Mouse (Mus musculus): Measurements from ENCODE around the gene B4galnt4. TPM values are rescaled to one million over a fixed set of nuclear protein-coding genes. Genes with fewer than 3 reads are reported as not detected.
A peak's percentile ranks its signal among the peaks of the same experiment; 100 is the strongest.
"Not testable (repeated sequence)": the region's sequence is repeated elsewhere in the genome, so short reads cannot be mapped to it uniquely, and the experiment has no call there.

B4galnt4 gene
- polyA plus RNA-seq, 1 experiment from 2014 or later: 19.5 TPM

- Histone ChIP-seq H3K9me3 (ENCODE audit: control insufficient read depth, low read length) (no peaks in the 10 kb centered on the region), H3K4me3 (ENCODE audit: low read depth, low read length) (no peak overlapping the region), H3K36me3 (ENCODE audit: control insufficient read depth, insufficient read depth, low read length) (no peaks in the 10 kb centered on the region), H3K4me2 (no peak overlapping the region), H3K9ac (ENCODE audit: low read length) (no peak overlapping the region), H3K27me3 (ENCODE audit: control insufficient read depth, insufficient read depth, low read length) (no peaks in the 10 kb centered on the region), H3K4me1 (ENCODE audit: control insufficient read depth, insufficient read depth, low read length) (peaks cover 12% of the 10 kb centered on the region), H3K27ac (ENCODE audit: low read depth, low read length) (peak overlapping the region; percentile 65)
- ATAC-seq (ENCODE audit: low FRiP score) (no peak), DNase-seq (ENCODE audit: low spot score, missing footprints) (peak; percentile 85)
- 21% methylated on average over 6 of the region's 6 CpGs for WGBS
Observed at GRCm38 (mm10) chr7:141026097-141026739, 34.7 kb upstream of the B4galnt4 start.

- ATAC-seq (ENCODE audit: low FRiP score): no peak
- Histone ChIP-seq H3K36me3 (ENCODE audit: control insufficient read depth, insufficient read depth, low read length) (no peaks in the 10 kb centered on the region), H3K4me3 (ENCODE audit: low read depth, low read length) (no peak overlapping the region), H3K4me1 (ENCODE audit: control insufficient read depth, insufficient read depth, low read length) (peaks cover 12% of the 10 kb centered on the region), H3K27ac (ENCODE audit: low read depth, low read length) (peak overlapping the region; percentile 65), H3K4me2 (no peak overlapping the region), H3K9me3 (ENCODE audit: control insufficient read depth, low read length) (no peaks in the 10 kb centered on the region), H3K27me3 (ENCODE audit: control insufficient read depth, insufficient read depth, low read length) (no peaks in the 10 kb centered on the region), H3K9ac (ENCODE audit: low read length) (no peak overlapping the region)
- DNase-seq (ENCODE audit: low spot score, missing footprints): no peak
- WGBS: 55% methylated on average over 5 of the region's 5 CpGs
Observed at GRCm38 (mm10) chr7:141026740-141027098, 34.2 kb upstream of the B4galnt4 start.

GRCm38 (mm10) chr7:141028831-141029230 is 32.1 kb upstream of the B4galnt4 start, which contains the start of gene Gm17387:
Gm17387 (plus strand) TSS chr7:141029131.
- H3K36me3 ChIP-seq (ENCODE audit: control insufficient read depth, insufficient read depth, low read length): no peaks in the 10 kb centered on the region
- 83% methylated on average over 2 of the region's 2 CpGs for WGBS
- no peak within 1 kb of the TSS for H3K4me3 ChIP-seq (ENCODE audit: low read depth, low read length)
- ATAC-seq (ENCODE audit: low FRiP score) (no peak), DNase-seq (ENCODE audit: low spot score, missing footprints) (peak; percentile 41)
- H3K27me3 ChIP-seq (ENCODE audit: control insufficient read depth, insufficient read depth, low read length): no peaks in the 10 kb centered on the region
- H3K4me2 ChIP-seq: no peak within 1 kb of the TSS
- no peak within 1 kb of the TSS for H3K27ac ChIP-seq (ENCODE audit: low read depth, low read length)
- peaks cover 12% of the 10 kb centered on the region for H3K4me1 ChIP-seq (ENCODE audit: control insufficient read depth, insufficient read depth, low read length)
- no peak within 1 kb of the TSS for H3K9ac ChIP-seq (ENCODE audit: low read length)
- no peaks in the 10 kb centered on the region for H3K9me3 ChIP-seq (ENCODE audit: control insufficient read depth, low read length)

- DNase-seq (ENCODE audit: low spot score, missing footprints) (no peak), ATAC-seq (ENCODE audit: low FRiP score) (no peak)
- Histone ChIP-seq H3K9ac (ENCODE audit: low read length) (no peak overlapping the region), H3K27ac (ENCODE audit: low read depth, low read length) (no peak overlapping the region), H3K27me3 (ENCODE audit: control insufficient read depth, insufficient read depth, low read length) (no peaks in the 10 kb centered on the region), H3K36me3 (ENCODE audit: control insufficient read depth, insufficient read depth, low read length) (no peaks in the 10 kb centered on the region), H3K4me2 (no peak overlapping the region), H3K4me1 (ENCODE audit: control insufficient read depth, insufficient read depth, low read length) (peaks cover 9% of the 10 kb centered on the region), H3K4me3 (ENCODE audit: low read depth, low read length) (no peak overlapping the region), H3K9me3 (ENCODE audit: control insufficient read depth, low read length) (no peaks in the 10 kb centered on the region)
- WGBS: 44% methylated on average over 3 of the region's 3 CpGs
Observed at GRCm38 (mm10) chr7:141030390-141030789, 30.5 kb upstream of the B4galnt4 start.

GRCm38 (mm10) chr7:141032458-141033167 is 28.3 kb upstream of the B4galnt4 start:
- no peak overlapping the region for H3K27ac ChIP-seq (ENCODE audit: low read depth, low read length)
- no peak overlapping the region for H3K4me3 ChIP-seq (ENCODE audit: low read depth, low read length)
- WGBS: 82% methylated on average over 9 of the region's 9 CpGs
- ATAC-seq (ENCODE audit: low FRiP score) (no peak), DNase-seq (ENCODE audit: low spot score, missing footprints) (no peak)
- H3K36me3 ChIP-seq (ENCODE audit: control insufficient read depth, insufficient read depth, low read length): no peaks in the 10 kb centered on the region
- H3K4me2 ChIP-seq: no peak overlapping the region
- H3K27me3 ChIP-seq (ENCODE audit: control insufficient read depth, insufficient read depth, low read length): no peaks in the 10 kb centered on the region
- H3K9me3 ChIP-seq (ENCODE audit: control insufficient read depth, low read length): no peaks in the 10 kb centered on the region
- no peak overlapping the region for H3K9ac ChIP-seq (ENCODE audit: low read length)
- no peaks in the 10 kb centered on the region for H3K4me1 ChIP-seq (ENCODE audit: control insufficient read depth, insufficient read depth, low read length)

- H3K9ac ChIP-seq (ENCODE audit: low read length); DNase-seq (ENCODE audit: low spot score, missing footprints); ATAC-seq (ENCODE audit: low FRiP score); H3K9me3 ChIP-seq (ENCODE audit: control insufficient read depth, low read length); H3K4me2 ChIP-seq; H3K36me3 ChIP-seq (ENCODE audit: control insufficient read depth, insufficient read depth, low read length); H3K27ac ChIP-seq (ENCODE audit: low read depth, low read length); H3K4me3 ChIP-seq (ENCODE audit: low read depth, low read length); H3K4me1 ChIP-seq (ENCODE audit: control insufficient read depth, insufficient read depth, low read length); H3K27me3 ChIP-seq (ENCODE audit: control insufficient read depth, insufficient read depth, low read length): not testable (repeated sequence)
- 92% methylated on average over 1 of the region's 2 CpGs for WGBS
Observed at GRCm38 (mm10) chr7:141036624-141037023, 24.3 kb upstream of the B4galnt4 start.

- H3K4me1 ChIP-seq (ENCODE audit: control insufficient read depth, insufficient read depth, low read length): no peaks in the 10 kb centered on the region
- H3K27me3 ChIP-seq (ENCODE audit: control insufficient read depth, insufficient read depth, low read length): no peaks in the 10 kb centered on the region
- H3K9me3 ChIP-seq (ENCODE audit: control insufficient read depth, low read length): no peaks in the 10 kb centered on the region
- H3K9ac ChIP-seq (ENCODE audit: low read length): no peak overlapping the region
- H3K4me2 ChIP-seq: no peak overlapping the region
- H3K4me3 ChIP-seq (ENCODE audit: low read depth, low read length): no peak overlapping the region
- DNase-seq (ENCODE audit: low spot score, missing footprints): peak; percentile 26
- no peak for ATAC-seq (ENCODE audit: low FRiP score)
- no peak overlapping the region for H3K27ac ChIP-seq (ENCODE audit: low read depth, low read length)
- WGBS: 82% methylated on average over 20 of the region's 21 CpGs
- H3K36me3 ChIP-seq (ENCODE audit: control insufficient read depth, insufficient read depth, low read length): no peaks in the 10 kb centered on the region
Observed at GRCm38 (mm10) chr7:141038090-141039032, 22.5 kb upstream of the B4galnt4 start.

GRCm38 (mm10) chr7:141039386-141040107 is 21.4 kb upstream of the B4galnt4 start:
- Histone ChIP-seq H3K9me3 (ENCODE audit: control insufficient read depth, low read length) (no peaks in the 10 kb centered on the region), H3K4me1 (ENCODE audit: control insufficient read depth, insufficient read depth, low read length) (no peaks in the 10 kb centered on the region), H3K4me2 (no peak overlapping the region), H3K27ac (ENCODE audit: low read depth, low read length) (no peak overlapping the region), H3K36me3 (ENCODE audit: control insufficient read depth, insufficient read depth, low read length) (no peaks in the 10 kb centered on the region), H3K27me3 (ENCODE audit: control insufficient read depth, insufficient read depth, low read length) (no peaks in the 10 kb centered on the region), H3K9ac (ENCODE audit: low read length) (no peak overlapping the region), H3K4me3 (ENCODE audit: low read depth, low read length) (no peak overlapping the region)
- no peak for ATAC-seq (ENCODE audit: low FRiP score)
- 98% methylated on average over 4 of the region's 4 CpGs for WGBS
- peak; percentile 71 for DNase-seq (ENCODE audit: low spot score, missing footprints)
